Mouse (Mus musculus) testis, postnatal 10 days (tissue): Measurements from ENCODE around the gene Kcnmb3.

Source experiments
- DNase-seq: peaks from one replicate; pipeline ENCODE4 v3.0.0; 2021; ENCODE audit warnings: low spot score

The Kcnmb3 gene

DNA sequence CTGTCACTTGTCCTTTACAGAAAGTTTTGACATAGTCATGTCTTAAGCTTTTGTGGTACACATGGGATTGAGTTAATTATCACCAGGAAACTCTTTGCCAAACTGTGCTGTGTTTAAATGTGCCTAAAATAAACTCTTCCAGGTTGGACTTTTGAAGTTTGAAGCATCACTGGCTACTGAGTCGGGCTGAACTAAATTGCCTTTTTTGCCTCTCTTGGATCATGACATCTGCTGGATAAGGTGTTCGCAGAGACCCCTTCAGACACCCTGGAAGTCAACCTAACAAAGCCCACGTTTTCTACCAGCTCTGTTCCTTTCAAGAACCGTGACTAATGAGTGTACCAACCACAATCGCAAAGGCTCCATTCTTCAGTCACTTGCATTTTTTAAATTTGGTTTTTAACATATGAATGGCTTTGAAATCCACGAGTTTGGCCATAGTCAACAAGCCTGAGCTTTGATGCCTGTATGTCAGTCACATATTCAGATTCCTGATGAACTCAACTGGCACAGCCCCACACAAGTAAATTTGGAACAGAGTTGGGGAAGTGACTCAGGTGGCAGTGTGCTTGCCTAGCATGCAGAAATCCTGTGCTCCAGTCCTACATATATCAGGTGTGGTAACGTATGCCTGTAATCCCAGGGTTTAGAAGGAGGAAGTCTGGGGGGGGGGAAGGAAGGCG lies 3.2 kb upstream of the Kcnmb3 start:
- no peak for DNase-seq

DNA sequence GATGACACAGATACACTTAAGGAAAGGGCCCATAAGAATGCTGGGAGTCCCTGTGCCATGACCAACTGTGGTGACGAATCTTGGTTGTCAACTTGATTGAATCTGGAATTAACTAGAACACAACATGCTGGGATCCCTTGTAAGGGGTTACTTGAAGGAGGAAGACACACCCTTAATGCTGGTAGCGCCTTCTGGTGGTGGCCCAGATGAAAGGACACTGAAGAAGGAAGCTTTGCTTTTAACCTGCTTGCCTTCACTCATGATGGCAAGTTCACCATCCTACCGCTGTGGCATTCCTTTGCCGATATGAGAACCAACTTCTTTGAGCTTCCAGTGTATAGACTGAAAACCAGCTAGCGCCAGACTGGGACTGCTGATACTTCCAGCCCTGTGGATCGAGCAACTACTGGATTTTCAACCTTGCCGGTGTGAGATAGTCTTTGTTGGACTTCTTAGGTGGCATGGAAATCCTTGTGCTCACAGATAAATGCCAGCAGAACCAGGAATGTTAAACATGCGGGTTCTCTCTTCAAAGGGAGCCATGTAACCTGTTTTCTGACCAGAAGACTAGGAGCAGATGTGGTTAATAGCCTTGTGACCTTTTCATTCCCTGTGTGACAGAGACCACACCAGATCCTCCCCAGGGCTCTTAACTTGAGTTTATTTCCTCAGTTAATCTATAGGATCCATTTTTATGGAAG lies 2.5 kb upstream of the Kcnmb3 start:
- DNase-seq, result no peak

DNA sequence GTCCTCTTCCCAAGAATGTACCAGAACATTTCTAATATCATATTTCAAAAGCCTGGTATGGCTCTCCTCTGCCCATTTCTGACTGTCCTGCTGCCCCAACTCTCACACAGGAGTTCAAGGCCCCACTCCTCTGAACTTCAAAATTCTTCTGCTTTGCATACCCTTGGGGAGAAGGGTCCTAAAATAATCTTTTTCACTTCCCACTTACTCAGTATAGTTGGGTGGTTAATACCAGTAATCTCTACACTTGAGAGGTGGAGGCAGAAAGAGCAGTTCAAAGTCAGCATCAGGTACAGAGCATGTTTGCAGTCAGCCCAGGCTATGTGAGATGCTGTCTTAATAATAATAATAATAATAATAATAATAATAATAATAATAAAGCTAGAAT lies 1.1 kb downstream of the Kcnmb3 start:
- no peak for DNase-seq

DNA sequence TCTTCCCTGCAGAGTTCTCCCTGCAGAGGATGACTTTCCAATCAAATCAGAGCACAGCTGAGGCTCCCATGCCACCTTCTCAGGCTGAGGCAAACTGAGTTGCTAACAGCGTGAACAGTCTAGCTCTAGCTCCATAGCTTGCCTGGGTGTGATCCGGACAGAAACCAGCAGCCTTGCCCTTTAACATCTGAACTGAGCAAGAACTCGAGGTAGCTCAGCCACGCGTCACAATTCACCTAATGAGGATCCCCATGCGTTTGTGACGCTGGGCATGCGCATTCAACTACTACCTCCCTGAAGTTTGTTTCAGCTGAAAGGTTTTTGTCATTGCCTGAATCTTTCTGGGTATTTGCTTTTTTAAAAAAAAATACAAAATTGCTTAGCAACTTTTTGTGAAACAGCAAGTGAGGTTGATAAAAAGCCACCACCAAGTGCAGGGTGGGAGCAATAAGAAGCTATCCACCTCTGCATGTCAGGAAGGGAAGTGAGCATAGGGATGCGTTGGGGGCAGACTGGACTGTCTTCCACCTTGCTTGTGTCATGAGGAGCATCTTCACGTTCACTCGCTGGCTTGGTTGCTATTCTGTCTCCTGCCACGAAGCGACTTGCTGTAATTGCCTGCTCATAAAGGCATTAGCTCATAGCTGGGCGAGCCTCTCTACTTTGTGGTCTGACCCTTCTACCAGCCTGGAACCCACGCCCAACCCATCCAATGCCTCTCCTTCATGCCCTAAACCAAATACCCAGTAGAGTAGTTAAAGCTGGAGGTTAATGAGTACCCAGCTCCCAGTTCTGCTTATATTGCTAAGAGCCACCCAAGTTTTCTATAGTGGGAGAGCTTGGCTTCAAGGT lies 1.7 kb downstream of the Kcnmb3 start:
- DNase-seq, result no peak

DNA sequence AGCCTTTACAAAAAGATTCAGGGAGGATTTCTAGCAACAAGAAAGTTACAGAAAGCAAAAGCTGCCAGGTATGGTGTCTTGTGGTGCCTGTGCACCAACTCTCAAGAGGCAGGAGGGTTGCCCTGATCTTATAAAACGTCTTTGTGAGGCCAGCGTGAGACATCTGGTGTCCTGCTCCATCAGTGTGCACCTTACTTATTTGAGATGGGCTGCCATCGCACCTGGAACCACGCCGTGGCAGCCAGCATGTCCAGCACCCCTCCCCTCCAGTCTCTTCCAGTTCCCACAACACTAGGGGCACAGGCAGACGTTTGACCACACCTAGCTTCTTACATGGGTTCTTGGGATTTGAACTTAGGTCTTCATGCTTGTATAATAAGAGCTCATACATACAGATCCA lies 3.9 kb downstream of the Kcnmb3 start:
- no peak for DNase-seq

DNA sequence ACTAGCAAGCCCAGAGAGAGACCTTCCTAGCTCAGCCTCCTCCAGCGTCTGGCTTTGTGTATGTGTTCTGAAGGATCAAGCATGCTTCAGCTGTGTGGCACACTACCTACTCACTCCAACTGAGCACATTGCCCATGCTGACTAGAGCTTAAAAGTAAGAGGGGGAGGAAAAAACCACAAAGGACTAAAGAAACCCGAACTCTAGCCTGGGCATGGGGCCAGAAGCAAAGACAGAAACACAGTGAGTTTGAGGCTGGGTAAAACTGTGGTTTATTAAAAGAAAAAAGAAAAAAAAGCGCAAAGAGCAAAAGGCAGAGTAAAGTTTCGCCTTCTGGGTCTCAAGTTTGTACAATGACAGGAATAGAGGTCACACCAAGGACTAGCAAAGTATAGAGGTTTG lies 5.5 kb downstream of the Kcnmb3 start:
- DNase-seq, result peak; percentile 31

DNA sequence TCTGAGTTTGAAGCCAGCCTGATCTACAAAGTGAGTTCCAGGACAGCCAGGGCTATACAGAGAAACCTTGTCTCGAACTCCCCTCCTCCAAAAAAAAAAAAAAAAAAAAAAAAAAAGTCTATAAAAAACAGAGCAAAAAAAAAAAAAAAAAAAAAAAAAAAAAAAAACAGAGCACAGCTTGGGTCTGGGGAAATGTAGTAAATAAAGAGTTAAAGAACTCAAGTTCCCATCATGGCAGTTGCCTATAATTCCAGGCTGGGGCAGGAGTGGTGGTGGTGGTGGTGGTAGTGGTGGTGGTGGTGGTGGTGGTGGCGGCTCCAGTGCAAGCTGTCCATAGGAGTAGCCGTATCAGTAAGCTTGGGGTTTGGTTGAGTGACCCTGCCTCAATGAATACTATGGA lies 9.0 kb downstream of the Kcnmb3 start:
- DNase-seq, result no peak

DNA sequence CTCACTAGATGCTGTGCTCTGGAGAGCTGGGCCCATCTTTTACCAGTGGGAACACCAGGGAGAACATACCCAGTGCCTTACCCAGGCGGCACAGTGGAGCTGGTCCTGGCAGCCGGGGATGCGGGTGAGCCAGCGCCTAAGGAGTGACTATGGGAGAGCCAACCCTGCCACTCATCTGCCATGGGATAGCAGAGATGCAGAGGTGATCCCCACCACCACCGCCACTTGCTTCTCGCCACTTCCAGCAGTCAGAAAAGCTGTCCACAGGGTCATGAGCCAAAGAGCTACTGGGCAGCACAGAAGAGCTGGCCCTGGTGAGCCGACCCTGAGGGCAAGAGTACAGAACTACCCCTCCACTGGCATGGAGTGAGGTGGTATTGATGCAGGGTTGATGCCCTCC lies 12.1 kb downstream of the Kcnmb3 start:
- DNase-seq, result no peak

DNA sequence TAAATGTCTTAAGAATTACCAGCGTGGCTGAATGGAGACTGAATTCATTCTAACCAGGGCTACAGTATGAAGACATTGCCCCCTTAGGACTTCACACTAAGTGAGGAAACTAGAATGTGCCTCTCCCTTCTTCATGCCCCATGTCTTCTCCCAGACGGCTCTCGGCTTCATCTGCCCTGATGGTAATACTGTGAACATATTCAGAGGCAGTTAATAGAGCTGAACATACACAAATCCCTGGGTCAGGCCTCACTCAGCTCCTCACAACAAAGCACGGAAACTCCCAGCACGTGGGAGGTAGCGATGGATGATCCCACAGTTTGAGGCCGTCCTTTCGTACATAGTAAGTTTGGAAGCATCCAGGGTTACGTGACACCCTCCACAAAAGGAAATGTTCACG lies 18.8 kb downstream of the Kcnmb3 start:
- no peak for DNase-seq

DNA sequence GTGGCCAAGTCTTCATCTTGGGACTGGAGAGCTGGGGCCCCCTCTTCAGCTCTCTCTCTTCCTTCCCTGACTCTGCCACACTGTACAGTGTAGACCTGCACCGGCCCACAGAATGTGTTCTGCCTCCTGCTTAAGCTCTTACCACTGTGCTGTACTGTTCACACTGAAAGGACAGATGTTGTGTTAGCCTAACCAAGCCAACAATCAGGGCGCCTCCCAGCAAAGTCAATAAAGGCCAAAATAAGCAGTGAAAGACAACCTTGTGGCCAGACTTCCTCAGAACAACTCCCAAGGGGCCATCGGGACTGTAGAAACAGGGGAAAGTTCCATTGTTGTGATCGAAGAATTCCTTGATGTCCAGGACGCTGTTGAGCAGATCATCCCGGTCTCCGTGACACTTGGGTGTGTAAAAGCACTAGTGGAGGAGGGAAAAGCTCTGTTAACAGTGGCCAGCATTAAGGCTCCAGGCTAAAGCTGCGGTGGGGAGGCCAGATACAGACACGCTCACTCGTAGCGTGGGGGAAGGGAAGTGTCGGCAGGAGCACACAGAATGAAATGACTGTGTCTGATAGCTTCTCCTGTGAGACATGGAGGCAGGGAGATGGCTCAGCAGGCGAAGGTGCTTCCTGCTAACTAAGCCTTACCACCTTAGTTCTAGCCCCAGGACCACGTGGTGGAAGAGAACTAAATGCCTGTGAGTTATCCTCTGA lies 19.7 kb downstream of the Kcnmb3 start:
- no peak for DNase-seq

DNA sequence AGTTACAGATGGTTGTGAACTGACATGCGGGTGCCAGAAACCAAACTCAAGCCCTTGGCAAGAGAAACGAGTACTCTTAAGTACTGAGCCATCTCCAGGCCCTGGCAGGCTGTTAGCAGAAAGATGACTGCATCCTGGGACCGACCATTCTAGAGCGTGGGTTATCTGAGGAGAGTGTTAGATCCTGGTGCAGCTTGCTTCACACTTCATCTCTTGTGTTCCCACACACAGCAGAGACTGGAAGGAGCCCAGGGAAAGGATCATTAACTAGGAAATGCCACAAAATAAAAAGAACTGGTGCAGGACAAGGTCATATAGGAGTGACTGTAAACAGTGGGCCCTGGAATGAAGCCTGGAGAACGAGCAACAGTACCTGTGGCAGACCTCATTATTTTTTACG lies 20.9 kb downstream of the Kcnmb3 start:
- DNase-seq, result no peak

DNA sequence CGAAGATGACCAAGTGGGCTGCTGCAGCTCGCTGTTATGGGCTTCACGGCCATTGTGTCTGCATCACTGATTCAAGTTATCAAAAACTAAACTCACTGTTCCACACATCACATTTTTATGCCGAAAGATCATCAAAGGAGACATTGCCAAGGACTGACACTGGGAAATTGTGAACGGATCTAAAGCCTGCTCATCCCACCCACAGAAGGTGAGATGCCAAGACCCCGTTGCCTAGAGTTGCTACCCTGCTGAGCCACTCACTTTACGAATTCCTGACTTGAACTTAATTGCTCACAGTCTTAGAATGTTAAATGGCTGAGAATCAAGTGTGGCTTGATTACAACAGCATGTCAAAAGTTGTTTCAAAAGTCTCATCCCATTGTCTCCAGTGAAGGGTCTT lies 21.6 kb downstream of the Kcnmb3 start:
- DNase-seq, result no peak

DNA sequence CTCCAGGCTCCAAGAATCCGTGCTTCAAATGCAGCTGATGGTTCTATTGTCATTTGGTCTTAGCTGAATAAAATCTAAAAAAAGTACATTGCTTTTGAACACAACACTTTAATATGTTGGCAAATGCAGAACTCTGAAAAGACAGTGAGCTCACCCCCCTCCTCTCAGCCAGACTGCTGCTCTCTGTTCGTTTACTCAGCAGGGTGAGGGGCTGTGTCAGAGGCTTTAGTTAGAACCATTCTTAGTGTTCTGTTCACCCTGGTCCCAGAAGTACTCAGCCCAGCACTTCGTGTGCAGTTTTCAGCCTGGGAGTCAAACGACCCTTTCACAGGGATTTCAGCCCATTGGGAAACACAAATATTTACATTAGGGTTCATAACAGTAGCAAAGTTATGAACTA lies 23.6 kb downstream of the Kcnmb3 start:
- DNase-seq, result peak; percentile 7

DNA sequence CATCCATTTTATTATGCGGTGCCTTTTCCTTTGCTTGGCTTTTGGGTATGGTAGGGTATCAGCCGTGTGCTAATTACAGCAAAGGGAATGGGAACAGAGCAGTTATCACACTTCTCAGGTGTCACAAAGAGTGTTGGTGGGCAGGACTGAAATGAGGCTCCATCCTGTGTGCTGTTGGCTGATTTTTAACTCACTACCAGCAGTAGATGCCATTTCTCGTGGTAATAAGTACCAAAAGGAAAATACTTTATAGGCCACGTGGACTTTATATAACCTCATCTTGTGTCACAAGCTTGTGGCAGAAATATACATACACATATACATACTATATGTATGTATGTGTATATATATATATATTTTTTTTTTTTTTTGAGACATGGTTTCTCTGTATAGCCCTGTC lies 24.7 kb downstream of the Kcnmb3 start:
- DNase-seq, result no peak

DNA sequence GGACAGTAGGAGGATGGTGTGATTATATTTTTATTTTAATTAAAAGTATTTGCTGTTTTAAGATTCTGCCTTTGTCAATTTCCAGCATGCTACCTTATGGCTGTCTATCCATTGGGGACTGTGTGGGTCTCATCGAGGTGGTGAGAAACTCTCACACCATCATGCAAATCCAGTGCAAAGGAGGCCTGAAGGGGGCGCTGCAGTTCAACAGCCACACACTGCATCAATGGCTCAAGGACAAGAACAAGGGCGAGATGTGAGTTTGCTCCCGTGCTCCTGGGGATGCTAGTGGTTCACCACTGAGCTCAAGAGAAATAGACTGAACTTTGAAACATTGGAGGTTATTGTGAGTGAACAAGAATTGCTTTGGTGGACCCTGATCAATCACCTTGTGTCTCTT lies 32.3 kb downstream of the Kcnmb3 start:
- DNase-seq, result peak; percentile 69

DNA sequence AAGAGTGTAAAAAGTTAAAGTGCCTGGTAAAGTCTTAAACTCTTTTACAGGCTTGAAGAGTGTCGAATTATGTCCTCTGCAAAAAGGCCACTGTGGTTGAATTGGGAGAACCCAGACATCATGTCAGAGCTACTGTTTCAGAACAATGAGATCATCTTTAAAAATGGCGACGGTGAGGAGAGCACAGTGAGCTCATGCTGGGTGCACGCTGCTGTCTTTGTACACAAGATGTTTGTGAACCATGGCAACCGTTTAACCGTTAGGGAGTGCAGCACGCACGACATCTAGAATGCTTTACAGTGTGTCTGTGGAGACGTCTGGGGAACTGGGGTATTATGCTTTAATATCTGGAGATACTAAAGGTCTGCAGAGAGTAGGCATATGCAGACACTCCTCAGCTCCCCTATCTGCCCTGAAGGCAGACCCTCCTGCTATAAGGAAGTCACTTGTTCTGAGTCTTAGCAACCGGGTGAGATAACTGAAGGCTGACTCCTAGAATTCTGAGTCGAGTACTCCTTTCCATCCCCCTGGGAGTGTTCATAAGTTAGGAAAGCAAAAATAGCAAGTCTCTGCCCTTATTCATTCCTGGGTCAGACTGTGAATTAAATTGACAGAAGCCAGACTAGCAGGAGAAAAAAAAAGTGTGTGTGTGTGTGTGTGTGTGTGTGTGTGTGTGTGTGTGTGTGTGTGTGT lies 37.6 kb downstream of the Kcnmb3 start:
- peak; percentile 26 for DNase-seq

DNA sequence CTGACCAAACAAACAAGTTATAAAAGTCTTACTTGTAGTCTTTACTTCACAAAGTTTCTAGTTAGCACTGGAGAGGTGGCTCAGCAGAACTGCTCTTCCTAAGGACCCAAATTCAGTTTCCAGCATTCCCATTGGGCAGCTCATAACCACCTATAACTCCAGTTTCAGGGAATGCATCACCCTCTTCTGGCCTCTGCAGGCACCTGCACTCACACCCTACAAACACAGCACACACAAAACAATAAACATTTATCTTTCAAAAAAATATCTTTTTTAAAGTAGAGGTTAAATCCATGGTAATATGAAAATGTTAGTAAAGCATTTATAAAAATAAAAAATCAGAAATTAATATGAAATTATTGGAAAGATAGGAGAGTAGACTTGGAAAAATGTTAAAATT lies 50.3 kb downstream of the Kcnmb3 start:
- no peak for DNase-seq

DNA sequence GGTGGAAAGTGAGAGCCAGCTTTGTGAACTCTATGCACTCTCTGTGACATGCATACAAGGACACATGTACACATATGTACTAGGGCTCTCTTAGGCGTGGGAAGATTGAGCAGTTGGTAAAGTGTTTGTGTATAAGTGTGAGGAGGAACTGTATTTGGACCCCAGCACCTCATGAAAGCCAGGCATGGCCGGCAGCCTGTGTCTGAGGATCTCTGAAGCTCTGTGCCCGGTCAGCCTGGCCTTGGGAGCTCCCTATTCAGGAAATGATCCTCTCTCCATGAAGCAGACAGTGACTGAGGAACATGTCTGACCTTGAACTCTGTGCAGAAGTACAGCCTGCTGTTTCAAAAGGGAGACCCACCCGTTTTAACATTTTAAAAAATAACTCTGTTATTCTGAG lies 53.3 kb downstream of the Kcnmb3 start:
- no peak for DNase-seq

DNA sequence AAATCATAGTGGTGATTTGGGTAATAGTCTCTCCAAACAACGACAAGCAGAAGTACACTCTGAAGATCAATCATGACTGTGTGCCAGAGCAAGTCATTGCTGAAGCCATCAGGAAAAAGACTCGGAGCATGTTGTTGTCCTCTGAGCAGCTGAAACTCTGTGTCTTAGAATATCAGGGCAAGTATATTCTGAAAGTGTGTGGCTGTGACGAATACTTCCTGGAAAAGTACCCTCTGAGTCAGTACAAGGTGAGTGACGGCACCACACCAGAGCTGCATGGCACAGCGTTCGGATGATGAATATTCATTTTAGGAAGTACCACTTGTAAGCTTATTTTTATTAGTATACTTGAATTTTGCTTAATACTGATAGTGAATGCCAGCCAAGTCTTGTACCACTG lies 54.2 kb downstream of the Kcnmb3 start:
- DNase-seq, result no peak

DNA sequence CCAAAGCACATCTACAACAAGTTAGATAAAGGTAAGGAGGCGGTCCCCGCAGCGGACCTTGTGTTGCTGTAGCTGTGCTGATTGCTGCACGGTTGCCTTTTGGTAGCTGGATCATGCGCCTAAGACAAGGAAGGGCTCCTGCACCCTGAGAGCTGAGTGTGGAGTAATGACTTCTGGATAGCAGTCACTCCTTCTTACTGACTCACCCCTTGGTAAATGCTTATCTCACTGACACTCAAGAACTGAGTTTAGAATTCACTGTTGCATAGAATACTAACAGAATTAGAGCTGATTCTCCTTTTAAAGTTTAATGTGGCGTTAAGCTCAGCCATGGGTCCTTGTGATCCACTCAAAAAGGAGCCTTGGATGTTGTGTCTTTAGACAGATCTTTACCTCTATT lies 54.7 kb downstream of the Kcnmb3 start:
- no peak for DNase-seq

DNA sequence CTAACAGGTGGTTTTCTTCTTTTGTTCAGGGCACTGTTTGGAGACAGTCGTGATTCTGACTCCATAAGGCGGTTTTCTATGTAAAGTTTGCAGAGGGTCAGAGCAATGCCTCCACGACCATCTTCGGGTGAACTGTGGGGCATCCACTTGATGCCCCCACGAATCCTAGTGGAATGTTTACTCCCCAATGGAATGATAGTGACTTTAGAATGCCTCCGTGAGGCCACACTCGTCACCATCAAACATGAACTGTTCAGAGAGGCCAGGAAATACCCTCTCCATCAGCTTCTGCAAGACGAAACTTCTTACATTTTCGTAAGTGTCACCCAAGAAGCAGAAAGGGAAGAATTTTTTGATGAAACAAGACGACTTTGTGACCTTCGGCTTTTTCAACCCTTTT lies 55.9 kb downstream of the Kcnmb3 start:
- DNase-seq, result no peak

DNA sequence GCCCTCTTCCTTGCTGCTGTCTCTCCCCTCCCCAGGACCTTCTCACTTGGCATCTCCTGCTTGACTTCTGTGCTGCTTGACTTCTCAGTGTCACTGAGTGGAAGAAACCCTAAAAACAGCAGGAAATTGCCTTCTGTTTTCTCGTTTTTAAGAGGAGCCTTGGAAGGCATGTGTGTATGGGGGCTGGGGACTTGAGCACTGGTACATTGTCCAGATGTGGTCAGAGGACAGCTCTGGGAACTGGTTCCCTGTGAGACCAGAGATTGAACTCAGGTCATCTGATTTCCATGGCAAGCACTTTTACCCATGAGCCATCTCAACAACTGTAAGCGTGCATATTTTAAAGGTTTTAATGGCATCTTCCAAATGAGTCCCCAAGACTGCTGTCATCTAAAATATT lies 58.0 kb downstream of the Kcnmb3 start:
- no peak for DNase-seq
